Mouse (Mus musculus) thymus, postnatal 4 days (tissue): Measurements from ENCODE around the gene Gsdma2.

Experiments
- DNase-seq: peaks from one replicate; pipeline ENCODE4 v3.0.0; 2021

The Gsdma2 gene

GRCm38 (mm10) chr11:98702323-98702722 is 55.8 kb downstream of the Gsdma2 start:
- DNase-seq = no peak

- no peak for DNase-seq
Observed at GRCm38 (mm10) chr11:98705021-98705420, 58.5 kb downstream of the Gsdma2 start.
